ENCODE assay signal across 17 mouse cellular contexts in the genomic region with DNA sequence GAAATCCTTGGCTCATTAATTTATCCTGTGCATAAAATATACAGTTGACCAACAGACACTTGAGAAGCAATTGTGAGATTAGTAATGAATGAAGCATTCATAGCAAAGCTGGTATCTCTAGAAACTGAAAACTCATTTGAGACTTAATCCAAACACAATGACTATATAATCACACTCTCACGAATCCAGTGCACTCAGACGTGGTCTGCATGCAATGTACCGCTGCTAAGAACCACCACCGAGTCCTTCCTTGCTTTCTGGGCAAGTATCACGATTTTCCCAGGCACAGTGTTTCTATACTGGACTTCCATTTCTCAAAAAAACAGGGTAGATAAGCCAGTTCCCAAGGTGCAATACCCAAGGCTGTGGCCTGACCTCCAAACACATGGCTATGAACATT.
"Had no signal": no experiment of that assay in that cellular context is flagged by ENCODE, and none has a peak within 500 bp of the region (broad histone marks: within the 10 kb centered on the region; RNA-seq: fewer than 3 reads in every experiment).

No protein-coding gene starts in this region.

- H3K9ac ChIP-seq: liver, embryonic 14.5 days; lung, embryonic 14.5 days; midbrain, embryonic 15.5 days; neural tube, embryonic 13.5 days; neural tube, embryonic 15.5 days had no signal

- H3K4me1 ChIP-seq: midbrain, embryonic 15.5 days; neural tube, embryonic 13.5 days; neural tube, embryonic 15.5 days had no signal

- H3K9me3 ChIP-seq: midbrain, embryonic 15.5 days; neural tube, embryonic 13.5 days; neural tube, embryonic 15.5 days had no signal

- H3K27me3 ChIP-seq: midbrain, embryonic 15.5 days; neural tube, embryonic 13.5 days; neural tube, embryonic 15.5 days had no signal

- H3K4me2 ChIP-seq: lung, embryonic 14.5 days; midbrain, embryonic 15.5 days; neural tube, embryonic 13.5 days; neural tube, embryonic 15.5 days had no signal

- ATAC-seq: midbrain, embryonic 15.5 days had no signal

- H3K36me3 ChIP-seq: midbrain, embryonic 15.5 days; neural tube, embryonic 13.5 days; neural tube, embryonic 15.5 days had no signal

- DNase-seq: lung, adult 18-20 months; lung, embryonic 14.5 days; lung, postnatal 10 days; lung, postnatal 4 days; retina, postnatal 1 day; right cerebral cortex, adult 18-20 months; right cerebral cortex, postnatal 25 days; right cerebral cortex, postnatal 4 days; spleen, adult 18-20 months; thymus, adult 18-20 months; thymus, postnatal 14 days; thymus, postnatal 36 days had no signal

- H3K4me3 ChIP-seq: midbrain, embryonic 15.5 days; myocyte; neural tube, embryonic 13.5 days; neural tube, embryonic 15.5 days had no signal

- H3K27ac ChIP-seq: liver, embryonic 14.5 days; midbrain, embryonic 15.5 days; neural tube, embryonic 13.5 days; neural tube, embryonic 15.5 days had no signal
